Mouse (Mus musculus): ENCODE results near the gene Rnf114.

- no peak for TF ChIP-seq POLR2A (IDR thresholded peaks at IDR 0.05; ENCODE audit: insufficient read depth, low read length)
- no peak for TF ChIP-seq CTCF (IDR thresholded peaks at IDR 0.05; ENCODE audit: low read depth, low read length)
Observed at GRCm38 (mm10) chr2:167512970-167513369, 20.5 kb downstream of the Rnf114 start.
